Mouse (Mus musculus): ENCODE data around the gene Nkx2-5. TPM values are rescaled to one million over a fixed set of nuclear protein-coding genes. Genes with fewer than 3 reads are reported as not detected.

Nkx2-5 gene
- polyA plus RNA-seq (2016; fragmentation: Nextera tagmentation; extraction: Ambion mirVana), result 146 and 189 TPM in 2 replicates

GRCm38 (mm10) chr17:26844909-26845148 is at the start of gene Nkx2-5:
Nkx2-5 (minus strand) TSS chr17:26845009.
- WGBS, result 0% methylated on average over 4 of the region's 5 CpGs
- no peak for DNase-seq (ENCODE audit: low spot score)
- H3K9me3 ChIP-seq, result no peaks in the 10 kb centered on the region
- H3K4me1 ChIP-seq, result peaks cover 38% of the 10 kb centered on the region
- peaks cover 4% of the 10 kb centered on the region for H3K36me3 ChIP-seq
- H3K4me3 ChIP-seq, result peak within 1 kb of the TSS; percentile 80
- peak within 1 kb of the TSS; percentile 97 for H3K27ac ChIP-seq
- H3K27me3 ChIP-seq (ENCODE audit: insufficient read depth, poor library complexity, severe bottlenecking), result peaks cover 76% of the 10 kb centered on the region

DNA sequence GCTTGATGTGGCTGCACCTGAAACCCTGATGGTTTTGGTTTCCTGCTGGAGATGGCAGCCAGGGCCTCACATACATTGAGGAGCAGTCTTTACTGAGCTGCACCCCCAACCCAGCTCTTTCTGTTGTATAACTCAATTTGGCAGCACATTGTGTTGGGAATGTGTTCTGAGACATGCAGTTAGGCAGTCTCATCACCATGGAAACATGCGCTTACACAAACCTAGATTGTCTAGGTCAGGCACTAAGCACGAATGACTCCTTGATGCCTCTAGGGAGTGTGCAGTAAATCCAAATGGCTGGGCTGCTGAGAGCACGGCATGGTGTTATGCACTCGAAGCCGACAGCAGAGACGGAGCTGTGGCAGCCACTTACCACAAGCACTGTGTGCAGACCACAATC is 49.5 kb upstream of the Nkx2-5 start:
- Histone ChIP-seq H3K27me3 (ENCODE audit: insufficient read depth, poor library complexity, severe bottlenecking) (no peaks in the 10 kb centered on the region), H3K27ac (peak overlapping the region; percentile 83), H3K4me3 (no peak overlapping the region), H3K9me3 (no peaks in the 10 kb centered on the region), H3K4me1 (peaks cover 51% of the 10 kb centered on the region), H3K36me3 (no peaks in the 10 kb centered on the region)
- DNase-seq (ENCODE audit: low spot score), result no peak
- 81% methylated on average over 6 of the region's 6 CpGs for WGBS

GRCm38 (mm10) chr17:26893492-26893891 is 48.7 kb upstream of the Nkx2-5 start:
- Histone ChIP-seq H3K27me3 (ENCODE audit: insufficient read depth, poor library complexity, severe bottlenecking) (no peaks in the 10 kb centered on the region), H3K4me1 (peaks cover 53% of the 10 kb centered on the region), H3K9me3 (no peaks in the 10 kb centered on the region), H3K4me3 (no peak overlapping the region), H3K27ac (peak overlapping the region; percentile 83), H3K36me3 (no peaks in the 10 kb centered on the region)
- no peak for DNase-seq (ENCODE audit: low spot score)
- WGBS, result 52% methylated on average over 6 of the region's 6 CpGs

DNA sequence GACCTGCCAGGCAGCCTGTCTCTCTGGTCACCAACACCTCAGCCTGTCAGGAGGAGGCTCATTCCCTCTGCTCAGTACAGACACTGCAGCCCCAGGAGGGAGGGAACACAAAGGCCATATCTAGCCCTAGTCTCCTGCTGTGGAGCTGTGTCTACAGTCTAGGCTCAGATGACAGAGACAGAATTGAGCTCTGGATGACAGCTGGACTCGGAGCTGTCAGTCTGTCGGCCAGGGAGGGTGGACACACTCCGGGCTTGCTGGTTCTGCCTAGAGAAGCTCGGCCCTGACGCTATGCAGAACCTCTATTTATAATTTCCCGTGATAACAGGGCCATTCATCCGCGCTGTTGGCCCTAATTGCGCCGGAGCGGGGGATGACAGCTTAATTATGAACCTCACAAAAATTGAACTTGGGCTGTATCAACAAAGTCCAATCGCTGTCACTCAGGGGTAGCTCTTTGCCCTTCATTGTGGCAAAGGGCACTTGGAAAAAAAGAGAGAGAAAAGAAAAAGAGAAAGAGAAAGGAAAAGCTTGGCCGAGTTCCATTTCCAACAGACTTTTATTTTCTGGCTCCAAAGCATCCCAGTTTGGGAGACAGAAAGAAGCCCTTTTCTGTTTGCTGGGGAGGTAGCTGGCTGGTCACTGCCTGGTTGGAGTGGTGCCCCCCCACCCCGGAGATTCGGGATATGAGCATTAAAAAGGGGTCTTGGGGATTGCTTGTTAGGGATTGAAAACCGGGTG is 48.0 kb upstream of the Nkx2-5 start:
- 34% methylated on average over 16 of the region's 16 CpGs for WGBS
- Histone ChIP-seq H3K36me3 (no peaks in the 10 kb centered on the region), H3K27me3 (ENCODE audit: insufficient read depth, poor library complexity, severe bottlenecking) (no peaks in the 10 kb centered on the region), H3K27ac (peak overlapping the region; percentile 83), H3K4me1 (peaks cover 60% of the 10 kb centered on the region), H3K9me3 (no peaks in the 10 kb centered on the region), H3K4me3 (peak overlapping the region; percentile 36)
- peak; percentile 92 for DNase-seq (ENCODE audit: low spot score)

DNA sequence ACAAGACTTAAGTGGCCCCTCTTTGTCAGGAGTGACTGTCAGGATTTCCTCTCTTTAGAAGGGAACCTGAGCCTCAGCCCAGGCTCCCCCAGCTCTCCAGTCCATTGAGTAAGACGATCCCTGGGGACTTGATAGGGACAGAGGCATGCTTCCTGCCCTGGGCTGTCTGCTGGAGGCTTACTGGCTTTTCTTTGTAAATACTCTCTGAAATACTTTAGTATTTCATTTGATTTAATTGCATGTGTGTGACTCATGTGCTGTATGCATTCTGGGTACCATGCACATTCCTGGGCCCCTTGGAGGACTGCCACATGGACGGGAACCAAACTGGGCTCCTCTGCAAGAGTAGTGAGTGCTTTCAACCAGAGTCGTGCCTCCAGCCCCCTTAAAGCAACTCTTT is 43.1 kb upstream of the Nkx2-5 start:
- DNase-seq (ENCODE audit: low spot score), result no peak
- no peaks in the 10 kb centered on the region for H3K9me3 ChIP-seq
- H3K4me1 ChIP-seq, result peaks cover 68% of the 10 kb centered on the region
- H3K27ac ChIP-seq, result peak overlapping the region; percentile 70
- H3K27me3 ChIP-seq (ENCODE audit: insufficient read depth, poor library complexity, severe bottlenecking), result no peaks in the 10 kb centered on the region
- 20% methylated on average over 3 of the region's 3 CpGs for WGBS
- H3K36me3 ChIP-seq, result no peaks in the 10 kb centered on the region
- no peak overlapping the region for H3K4me3 ChIP-seq

- H3K4me1 ChIP-seq, result peaks cover 54% of the 10 kb centered on the region
- H3K36me3 ChIP-seq, result peaks cover 5% of the 10 kb centered on the region; the same call in 1 of the 2 replicates
- H3K27me3 ChIP-seq (ENCODE audit: insufficient read depth, poor library complexity, severe bottlenecking), result no peaks in the 10 kb centered on the region
- peak; percentile 95 for DNase-seq (ENCODE audit: low spot score)
- H3K9me3 ChIP-seq, result no peaks in the 10 kb centered on the region
- WGBS, result 11% methylated on average over 30 of the region's 30 CpGs
- H3K4me3 ChIP-seq, result peak overlapping the region; percentile 53
- peak overlapping the region; percentile 87 for H3K27ac ChIP-seq
Measured at GRCm38 (mm10) chr17:26886047-26886749, 41.4 kb upstream of the Nkx2-5 start.

- peak overlapping the region; percentile 87 for H3K27ac ChIP-seq
- peaks cover 54% of the 10 kb centered on the region for H3K4me1 ChIP-seq
- H3K36me3 ChIP-seq, result peaks cover 10% of the 10 kb centered on the region; the same call in 1 of the 2 replicates
- H3K4me3 ChIP-seq, result peak overlapping the region; percentile 53
- H3K9me3 ChIP-seq, result no peaks in the 10 kb centered on the region
- no peaks in the 10 kb centered on the region for H3K27me3 ChIP-seq (ENCODE audit: insufficient read depth, poor library complexity, severe bottlenecking)
- 20% methylated on average over 25 of the region's 25 CpGs for WGBS
- DNase-seq (ENCODE audit: low spot score), result peak; percentile 93
Measured at GRCm38 (mm10) chr17:26884995-26885926, 40.5 kb upstream of the Nkx2-5 start.

DNA sequence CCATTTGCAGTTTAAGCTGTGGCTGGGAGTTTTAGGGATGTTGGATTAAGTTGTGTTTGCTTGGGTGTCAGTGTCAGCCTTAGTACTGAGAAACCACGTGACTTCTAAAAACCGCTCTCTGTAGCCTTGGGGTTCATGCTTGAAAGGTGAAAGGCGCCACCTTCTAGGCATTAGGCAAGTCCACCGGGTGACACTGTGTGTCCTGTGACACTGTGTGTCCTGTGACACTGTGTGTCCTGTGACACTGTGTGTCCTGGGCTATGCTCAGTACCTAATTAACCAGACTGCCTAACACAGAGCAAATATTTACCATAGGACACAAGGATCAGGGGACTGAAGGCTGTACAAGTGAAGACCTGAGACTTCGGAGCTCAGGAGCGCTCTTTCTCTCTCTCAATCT is 38.8 kb upstream of the Nkx2-5 start:
- Histone ChIP-seq H3K4me1 (peaks cover 53% of the 10 kb centered on the region), H3K27ac (peak overlapping the region; percentile 87)
- WGBS, result 82% methylated on average over 6 of the region's 6 CpGs

GRCm38 (mm10) chr17:26882706-26883105 is 37.9 kb upstream of the Nkx2-5 start:
- Histone ChIP-seq H3K4me3 (no peak overlapping the region), H3K9me3 (no peaks in the 10 kb centered on the region), H3K27ac (no peak overlapping the region), H3K36me3 (peaks cover 17% of the 10 kb centered on the region; the same call in 1 of the 2 replicates), H3K4me1 (peaks cover 49% of the 10 kb centered on the region), H3K27me3 (ENCODE audit: insufficient read depth, poor library complexity, severe bottlenecking) (no peaks in the 10 kb centered on the region)
- DNase-seq (ENCODE audit: low spot score), result no peak
- WGBS, result 55% methylated on average over 1 of the region's 1 CpGs

More for the DNA sequence above, 38.8 kb upstream of the Nkx2-5 start:
- no peak for DNase-seq (ENCODE audit: low spot score)
- H3K4me3 ChIP-seq, result no peak overlapping the region
- H3K36me3 ChIP-seq, result peaks cover 14% of the 10 kb centered on the region; the same call in 1 of the 2 replicates
- H3K9me3 ChIP-seq, result no peaks in the 10 kb centered on the region
- no peaks in the 10 kb centered on the region for H3K27me3 ChIP-seq (ENCODE audit: insufficient read depth, poor library complexity, severe bottlenecking)

- DNase-seq (ENCODE audit: low spot score), result no peak
Measured at GRCm38 (mm10) chr17:26879235-26879634, 34.4 kb upstream of the Nkx2-5 start.

DNA sequence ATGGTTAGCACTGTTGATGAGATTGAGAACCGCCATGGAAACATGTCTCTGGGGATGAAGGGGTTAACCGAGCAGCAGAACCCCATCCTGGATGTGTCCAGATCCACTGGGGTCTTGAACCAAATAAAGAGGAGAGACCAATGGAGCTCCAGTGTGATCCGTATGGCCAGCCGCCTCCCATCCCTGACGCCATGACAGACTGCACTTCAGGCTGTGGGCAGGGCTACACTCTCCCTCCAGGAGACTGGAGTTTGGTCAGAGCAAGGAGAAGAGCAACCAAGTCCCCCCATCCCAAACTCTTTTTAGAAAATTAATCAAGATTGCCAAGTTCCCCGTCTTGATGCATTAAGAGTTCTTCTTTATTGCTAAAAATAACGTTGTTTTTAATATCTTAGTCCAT is 33.1 kb upstream of the Nkx2-5 start:
- 79% methylated on average over 7 of the region's 7 CpGs for WGBS

More at GRCm38 (mm10) chr17:26879235-26879634, 34.4 kb upstream of the Nkx2-5 start:
- Histone ChIP-seq H3K4me3 (no peak overlapping the region), H3K27ac (no peak overlapping the region), H3K36me3 (peaks cover 17% of the 10 kb centered on the region; the same call in 1 of the 2 replicates), H3K9me3 (no peaks in the 10 kb centered on the region), H3K4me1 (peaks cover 26% of the 10 kb centered on the region), H3K27me3 (ENCODE audit: insufficient read depth, poor library complexity, severe bottlenecking) (no peaks in the 10 kb centered on the region)
- 86% methylated on average over 6 of the region's 6 CpGs for WGBS

GRCm38 (mm10) chr17:26874542-26874941 is 29.7 kb upstream of the Nkx2-5 start:
- 65% methylated on average over 11 of the region's 11 CpGs for WGBS
- no peak for DNase-seq (ENCODE audit: low spot score)
- Histone ChIP-seq H3K27ac (peak overlapping the region; percentile 69), H3K4me3 (no peak overlapping the region), H3K27me3 (ENCODE audit: insufficient read depth, poor library complexity, severe bottlenecking) (no peaks in the 10 kb centered on the region), H3K9me3 (no peaks in the 10 kb centered on the region), H3K36me3 (peaks cover 7% of the 10 kb centered on the region; the same call in 1 of the 2 replicates), H3K4me1 (peaks cover 37% of the 10 kb centered on the region)

More for the DNA sequence above, 33.1 kb upstream of the Nkx2-5 start:
- Histone ChIP-seq H3K27me3 (ENCODE audit: insufficient read depth, poor library complexity, severe bottlenecking) (no peaks in the 10 kb centered on the region), H3K9me3 (no peaks in the 10 kb centered on the region), H3K27ac (no peak overlapping the region; the same call in 1 of the 2 replicates), H3K36me3 (peaks cover 17% of the 10 kb centered on the region; the same call in 1 of the 2 replicates), H3K4me1 (peaks cover 26% of the 10 kb centered on the region), H3K4me3 (no peak overlapping the region)
- DNase-seq (ENCODE audit: low spot score), result no peak

All from heart, embryonic 10.5 days (tissue).